Mouse (Mus musculus): ENCODE measurements at regions not wholly inside any gene's neighbourhood (a gene's known extent, or its start where the extent isn't known, plus 50 kb on each side); places are given as distances from the start of the nearest gene placed in this dataset.

- no peak for DNase-seq
Observed at GRCm38 (mm10) chr4:95325861-95326260, 231.4 kb upstream of the Fggy start.

- DNase-seq: no peak
Observed at GRCm38 (mm10) chr4:95339822-95340221, 217.5 kb upstream of the Fggy start.

- no peak for DNase-seq
Observed at GRCm38 (mm10) chr4:95340926-95341325, 216.4 kb upstream of the Fggy start.

GRCm38 (mm10) chr4:95346722-95347197, 210.5 kb upstream of the Fggy start:
- DNase-seq: peak; percentile 41 to 61

- DNase-seq: no peak
Observed at GRCm38 (mm10) chr4:95347436-95347835, 209.9 kb upstream of the Fggy start.

- no peak for DNase-seq
Observed at GRCm38 (mm10) chr4:95348405-95349123, 208.7 kb upstream of the Fggy start.

- peak; percentile 78 to 90 for DNase-seq
Observed at GRCm38 (mm10) chr4:95353894-95354319, 203.4 kb upstream of the Fggy start.

- DNase-seq: peak; percentile 15 to 33
Observed at GRCm38 (mm10) chr4:95358674-95359073, 198.6 kb upstream of the Fggy start.

GRCm38 (mm10) chr4:95360336-95360967, 196.9 kb upstream of the Fggy start:
- DNase-seq: peak; percentile 11 to 56

GRCm38 (mm10) chr4:95364376-95365082, 192.8 kb upstream of the Fggy start:
- DNase-seq: no peak

- no peak for DNase-seq
Observed at GRCm38 (mm10) chr4:95376386-95376785, 180.9 kb upstream of the Fggy start.

- peak; percentile 60 to 85 for DNase-seq
Observed at GRCm38 (mm10) chr4:95377222-95378134, 179.8 kb upstream of the Fggy start.

GRCm38 (mm10) chr4:95378645-95379044, 178.7 kb upstream of the Fggy start:
- no peak for DNase-seq

GRCm38 (mm10) chr4:95383216-95383892, 174.0 kb upstream of the Fggy start:
- DNase-seq: no peak

GRCm38 (mm10) chr4:95385552-95385951, 171.8 kb upstream of the Fggy start:
- peak; percentile 68 to 72 for DNase-seq

GRCm38 (mm10) chr4:95386021-95386420, 171.3 kb upstream of the Fggy start:
- DNase-seq: no peak

GRCm38 (mm10) chr4:95388556-95388955, 168.8 kb upstream of the Fggy start:
- DNase-seq: peak in 1 of 2 experiments; percentile 17

GRCm38 (mm10) chr4:95389647-95390046, 167.7 kb upstream of the Fggy start:
- peak; percentile 44 to 51 for DNase-seq

GRCm38 (mm10) chr4:95390549-95390948, 166.8 kb upstream of the Fggy start:
- DNase-seq: no peak

GRCm38 (mm10) chr4:95395746-95396145, 161.6 kb upstream of the Fggy start:
- DNase-seq: peak; percentile 46 to 48

GRCm38 (mm10) chr4:95398301-95398700, 159.0 kb upstream of the Fggy start:
- no peak for DNase-seq

- DNase-seq: peak; percentile 23 to 36
Observed at GRCm38 (mm10) chr4:95402273-95402672, 155.0 kb upstream of the Fggy start.

Data from lung, postnatal 4 days (tissue).